Mouse (Mus musculus) ES-E14 (cell line): ENCODE results near the gene Osbpl6. TPM values are rescaled to one million over a fixed set of nuclear protein-coding genes. Genes with fewer than 3 reads are reported as not detected.

Source experiments
- DNase-seq: peaks from one replicate; pipeline ENCODE4 v3.0.0-alpha.2; 2013; ENCODE audit warnings: low read depth, low spot score
- H3K27ac ChIP-seq: 2 replicates; pipeline ENCODE4 v1.5.1; 2012; ENCODE audit warnings: low read depth, mild to moderate bottlenecking, low read length, moderate library complexity, mixed read lengths; ENCODE audit not compliant: poor library complexity, insufficient read depth, severe bottlenecking
- H3K36me3 ChIP-seq: 2 replicates; pipeline ENCODE4 v1.6.1; 2012; ENCODE audit warnings: mild to moderate bottlenecking, low read length, moderate library complexity, mixed read lengths; ENCODE audit not compliant: control insufficient read depth, poor library complexity, insufficient read depth, severe bottlenecking
- H3K4me1 ChIP-seq, 2 experiments: fragments of 150-350 bp in 1 of 2; sonication (generic) in 1 of 2; 2 replicates each; pipeline ENCODE4 v1.6.1; 2012; ENCODE audit warnings: low read length in 2 of 2, mild to moderate bottlenecking in 1 of 2, mixed read lengths in 1 of 2; ENCODE audit not compliant: control insufficient read depth in 2 of 2, insufficient read depth in 2 of 2, poor library complexity in 1 of 2
- H3K4me3 ChIP-seq, 2 experiments: fragments of 150-350 bp in 1 of 2; sonication (generic) in 1 of 2; 2 replicates each; pipeline ENCODE4 v1.5.1; 2012; ENCODE audit warnings: low read length in 2 of 2, low read depth in 1 of 2, mild to moderate bottlenecking in 1 of 2, mixed read lengths in 1 of 2; ENCODE audit not compliant: insufficient read depth in 1 of 2, poor library complexity in 1 of 2, severe bottlenecking in 1 of 2
- H3K9ac ChIP-seq: 2 replicates; pipeline ENCODE4 v1.6.1; 2012; ENCODE audit warnings: low read depth, mild to moderate bottlenecking, low read length, mixed read lengths; ENCODE audit not compliant: poor library complexity, insufficient read depth, severe bottlenecking
- H3K9me3 ChIP-seq: fragments of 150-350 bp; sonication (generic); 2 replicates; pipeline ENCODE4 v1.6.1; 2012; ENCODE audit warnings: low read depth, mild to moderate bottlenecking, low read length; ENCODE audit not compliant: control insufficient read depth, insufficient read depth
- CHD2 ChIP-seq: IDR thresholded peaks from 2 replicates; pipeline ENCODE4 v1.6.1; 2014; ENCODE audit warnings: mild to moderate bottlenecking, low read depth, low read length, inconsistent platforms
- HCFC1 ChIP-seq: IDR thresholded peaks from 2 replicates; pipeline ENCODE4 v1.6.1; 2012; ENCODE audit warnings: low read length, inconsistent platforms, borderline replicate concordance; ENCODE audit not compliant: insufficient read depth
- MAFK ChIP-seq: IDR thresholded peaks from 2 replicates; pipeline ENCODE4 v1.6.1; 2014; ENCODE audit warnings: mild to moderate bottlenecking, low read depth, low read length, inconsistent platforms; ENCODE audit not compliant: insufficient read depth
- ZC3H11A ChIP-seq: IDR thresholded peaks from 2 replicates; pipeline ENCODE4 v1.6.1; 2012; ENCODE audit warnings: low read depth, mild to moderate bottlenecking, inconsistent platforms, low read length, borderline replicate concordance
- ZNF384 ChIP-seq: IDR thresholded peaks from 2 replicates; pipeline ENCODE4 v1.6.1; 2012; ENCODE audit warnings: low read depth, low read length, inconsistent platforms
- in situ Hi-C, 2 experiments: fragments of 600-800 bp; cut with MboI; formaldehyde crosslinking; loops; one replicate each; pipeline ENCODE4 v1.15.1; 2025; ENCODE audit warnings: low sequenced_read_pairs in 2 of 2, inconsistent platforms in 1 of 2; ENCODE audit not compliant: unreplicated experiment in 2 of 2
- total RNA-seq: library from RNA; depleted of rRNA; stranded (reverse); fragments of 300-350 nt; gene quantifications from 2 replicates; pipeline ENCODE4 v1.2.3, GENCODE M21; 2012

Gene Osbpl6
- total RNA-seq, 1 experiment = 0.45 TPM

DNA sequence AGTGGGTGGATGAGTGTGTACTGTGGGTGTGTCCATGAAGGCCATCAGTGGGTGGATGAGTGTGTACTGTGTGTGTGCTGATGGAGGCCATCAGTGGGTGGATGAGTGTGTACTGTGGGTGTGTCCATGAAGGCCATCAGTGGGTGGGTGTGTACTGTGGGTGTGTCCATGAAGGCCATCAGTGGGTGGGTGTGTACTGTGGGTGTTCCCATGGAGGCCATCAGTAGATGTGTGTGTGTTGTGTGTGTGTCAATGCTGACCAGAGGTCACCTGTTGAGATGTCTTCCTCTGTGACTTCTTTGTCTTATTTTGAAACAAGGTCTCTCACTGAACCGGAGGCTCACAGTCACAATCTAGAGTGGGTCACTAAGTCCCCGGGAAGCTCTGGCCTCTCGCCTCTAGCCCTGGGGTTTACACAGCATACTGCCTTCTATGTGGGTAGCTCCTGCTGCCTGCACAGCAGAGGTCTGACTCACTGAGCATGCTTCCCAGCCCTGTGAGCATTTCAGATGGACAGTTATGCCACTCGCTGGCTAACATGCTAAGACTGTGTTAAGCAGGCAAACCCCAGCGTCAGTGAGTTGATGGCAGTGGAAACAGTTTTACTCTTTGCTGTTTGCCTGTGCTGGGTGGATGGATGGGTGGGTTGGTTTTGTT lies 112.2 kb downstream of the Osbpl6 start:
- no peaks in the 10 kb centered on the region for H3K36me3 ChIP-seq
- no peak for DNase-seq
- H3K4me1 ChIP-seq = no peaks in the 10 kb centered on the region
- TF ChIP-seq ZNF384 (no peak), CHD2 (no peak), HCFC1 (no peak), ZC3H11A (no peak), MAFK (no peak)
- in situ Hi-C loops = no loop called here
- H3K4me3 ChIP-seq = no peak overlapping the region
- H3K9me3 ChIP-seq = no peaks in the 10 kb centered on the region
- no peak overlapping the region for H3K9ac ChIP-seq
- H3K27ac ChIP-seq = no peak overlapping the region

DNA sequence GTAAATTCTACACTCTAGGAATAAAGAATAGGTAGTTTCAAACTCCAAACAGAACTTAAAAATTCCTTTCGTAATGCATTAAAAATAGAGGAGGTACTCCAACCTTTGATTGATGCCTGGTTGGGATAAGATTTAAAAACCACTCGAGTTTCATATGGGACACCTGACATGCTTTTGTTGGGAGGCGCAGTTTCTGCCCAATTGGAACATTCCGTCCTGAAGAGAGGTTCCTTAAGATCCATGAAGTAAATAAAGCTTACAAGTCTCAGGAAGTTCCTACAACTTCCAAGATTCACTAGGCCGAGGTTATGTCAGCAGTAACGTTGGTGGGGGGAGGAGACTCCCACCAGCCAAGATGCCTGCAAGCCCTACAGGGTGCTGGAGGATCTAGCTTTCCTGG lies 115.3 kb downstream of the Osbpl6 start:
- no peak for DNase-seq
- in situ Hi-C loops = no loop called here
- TF ChIP-seq CHD2 (no peak), HCFC1 (no peak), ZC3H11A (no peak)
- no peaks in the 10 kb centered on the region for H3K36me3 ChIP-seq
- no peak overlapping the region for H3K9ac ChIP-seq
- H3K9me3 ChIP-seq = no peaks in the 10 kb centered on the region
- H3K4me3 ChIP-seq = no peak overlapping the region
- H3K27ac ChIP-seq = no peak overlapping the region
- H3K4me1 ChIP-seq = no peaks in the 10 kb centered on the region

DNA sequence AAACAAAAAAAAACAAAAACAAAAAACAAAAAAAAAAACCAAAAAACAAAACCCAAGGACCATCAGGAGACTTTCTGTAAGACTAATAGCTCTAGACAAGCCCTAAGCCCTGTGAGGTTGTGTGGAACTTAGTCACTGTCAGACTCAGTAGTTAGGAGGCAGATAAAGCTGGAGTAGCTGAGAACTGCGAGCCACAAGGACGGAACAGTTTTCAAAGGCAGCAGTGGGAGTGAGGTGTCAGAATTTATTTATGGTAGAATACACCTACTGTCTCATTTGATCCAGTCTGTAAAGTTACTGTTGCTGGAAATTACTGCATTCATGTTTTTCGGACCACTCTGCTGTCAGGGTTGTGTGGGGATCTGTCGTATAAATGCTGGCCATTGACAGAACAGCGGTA lies 118.1 kb downstream of the Osbpl6 start:
- no peaks in the 10 kb centered on the region for H3K4me1 ChIP-seq
- in situ Hi-C loops = no loop called here
- H3K9ac ChIP-seq = no peak overlapping the region
- H3K4me3 ChIP-seq = no peak overlapping the region
- DNase-seq = no peak
- no peaks in the 10 kb centered on the region for H3K36me3 ChIP-seq
- no peak for TF ChIP-seq HCFC1
- no peak for TF ChIP-seq MAFK
- TF ChIP-seq ZNF384 = no peak
- no peak for TF ChIP-seq ZC3H11A
- no peak for TF ChIP-seq CHD2
- H3K27ac ChIP-seq = no peak overlapping the region
- H3K9me3 ChIP-seq = no peaks in the 10 kb centered on the region

DNA sequence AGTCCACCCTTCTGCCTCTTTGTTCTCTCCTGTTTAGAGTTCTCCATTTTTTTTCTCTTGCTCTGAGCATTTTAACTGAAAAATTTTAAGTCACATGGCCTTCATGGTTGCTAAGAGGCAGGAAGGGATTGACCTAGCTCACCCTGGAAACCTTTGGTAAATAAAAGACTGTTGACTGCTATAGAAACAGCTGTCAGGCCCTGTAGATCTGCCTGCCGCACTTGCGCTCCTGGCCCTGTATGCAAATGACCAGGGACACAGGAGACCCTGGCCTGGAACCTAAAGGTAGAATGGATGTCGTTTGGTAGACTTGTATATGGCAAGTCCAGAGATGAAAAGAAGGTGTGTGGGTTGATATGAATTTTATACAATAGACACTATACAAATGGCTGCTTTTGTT lies 119.3 kb downstream of the Osbpl6 start:
- no peak for DNase-seq
- in situ Hi-C loops = no loop called here
- no peaks in the 10 kb centered on the region for H3K36me3 ChIP-seq
- no peak overlapping the region for H3K27ac ChIP-seq
- H3K9ac ChIP-seq = no peak overlapping the region
- no peak for TF ChIP-seq ZNF384
- TF ChIP-seq ZC3H11A = no peak
- no peak for TF ChIP-seq CHD2
- TF ChIP-seq MAFK = no peak
- no peak for TF ChIP-seq HCFC1
- H3K4me1 ChIP-seq = no peaks in the 10 kb centered on the region
- no peak overlapping the region for H3K4me3 ChIP-seq
- no peaks in the 10 kb centered on the region for H3K9me3 ChIP-seq
